Mouse (Mus musculus) hindbrain, embryonic 13.5 days (tissue): ENCODE measurements around the gene Snx11. TPM values are rescaled to one million over a fixed set of nuclear protein-coding genes. Genes with fewer than 3 reads are reported as not detected.
"Not testable (repeated sequence)": the region's sequence is repeated elsewhere in the genome, so short reads cannot be mapped to it uniquely, and the experiment has no call there.

ENCODE experiments used
- ATAC-seq: fragments of 200-750 bp; cut with Nextera tagmentation; 2 replicates; pipeline ENCODE4 v1.8.0; 2017; ENCODE audit warnings: moderate TSS enrichment; ENCODE audit not compliant: low FRiP score
- H3K27ac ChIP-seq: fragments of 300-500 bp; sonication (generic); 2 replicates; pipeline ENCODE4 v1.5.1; 2015; ENCODE audit warnings: inconsistent platforms, mild to moderate bottlenecking, moderate library complexity
- H3K27me3 ChIP-seq: fragments of 300-500 bp; sonication (generic); 2 replicates; pipeline ENCODE4 v1.6.1; 2015; ENCODE audit warnings: mild to moderate bottlenecking, inconsistent platforms
- H3K36me3 ChIP-seq: fragments of 300-500 bp; sonication (generic); 2 replicates; pipeline ENCODE4 v1.6.1; 2015; ENCODE audit warnings: mild to moderate bottlenecking, inconsistent platforms
- H3K4me1 ChIP-seq: fragments of 300-500 bp; sonication (generic); replicated peaks from 2 replicates; pipeline ENCODE4 v1.6.1; 2015; ENCODE audit warnings: inconsistent platforms
- H3K4me2 ChIP-seq: fragments of 300-500 bp; sonication (generic); 2 replicates; pipeline ENCODE4 v1.6.1; 2015; ENCODE audit warnings: inconsistent platforms, mild to moderate bottlenecking, moderate library complexity
- H3K4me3 ChIP-seq: fragments of 300-500 bp; sonication (generic); 2 replicates; pipeline ENCODE4 v1.5.1; 2015; ENCODE audit warnings: mild to moderate bottlenecking, inconsistent platforms
- H3K9ac ChIP-seq: fragments of 300-500 bp; sonication (generic); 2 replicates; pipeline ENCODE4 v1.6.1; 2015; ENCODE audit warnings: mild to moderate bottlenecking, inconsistent platforms
- H3K9me3 ChIP-seq: fragments of 300-500 bp; sonication (generic); 2 replicates; pipeline ENCODE4 v1.6.1; 2016; ENCODE audit warnings: inconsistent platforms
- WGBS: fragments of 180-500 bp; shearing (Covaris S2); methylation state at CpG from one replicate; pipeline ENCODE4 v1.1.7; 2015; 5-methylcytosine and 5-hydroxymethylcytosine counted together
- polyA plus RNA-seq: library from polyadenylated mRNA; unstranded; fragments of >200 nt; fragmentation: Nextera tagmentation; extraction: Ambion mirVana; gene quantifications from 2 replicates; pipeline ENCODE4 v1.2.1, GENCODE M21; 2015

Gene Snx11
- polyA plus RNA-seq, 1 experiment from 2014 or later, result 71.8 TPM

GRCm38 (mm10) chr11:96788871-96789795 lies 11.8 kb upstream of the Snx11 start, which contains the start of gene Cbx1:
Gene Cbx1 (plus strand): TSS chr11:96789127.
- ATAC-seq, result peak; percentile 99
- Histone ChIP-seq H3K9ac (peak within 1 kb of the TSS; percentile 91), H3K27ac (peak within 1 kb of the TSS; percentile 97), H3K27me3 (no peaks in the 10 kb centered on the region), H3K4me2 (peak within 1 kb of the TSS; percentile 94), H3K36me3 (no peaks in the 10 kb centered on the region), H3K9me3 (no peaks in the 10 kb centered on the region), H3K4me1 (peaks cover 47% of the 10 kb centered on the region), H3K4me3 (peak within 1 kb of the TSS; percentile 93)
- 2% methylated on average over 89 of the region's 93 CpGs for WGBS

GRCm38 (mm10) chr11:96786731-96787450 lies 9.5 kb upstream of the Snx11 start:
- no peak for ATAC-seq
- Histone ChIP-seq H3K36me3 (no peaks in the 10 kb centered on the region), H3K27me3 (no peaks in the 10 kb centered on the region), H3K27ac (no peak overlapping the region), H3K4me2 (no peak overlapping the region), H3K4me1 (peaks cover 25% of the 10 kb centered on the region), H3K4me3 (no peak overlapping the region), H3K9me3 (no peaks in the 10 kb centered on the region), H3K9ac (no peak overlapping the region)
- WGBS, result 29% methylated on average over 9 of the region's 9 CpGs

GRCm38 (mm10) chr11:96784847-96785246 lies 7.5 kb upstream of the Snx11 start:
- H3K4me1 ChIP-seq, H3K36me3 ChIP-seq, H3K9ac ChIP-seq, H3K9me3 ChIP-seq, H3K4me2 ChIP-seq, H3K4me3 ChIP-seq, H3K27ac ChIP-seq, ATAC-seq, H3K27me3 ChIP-seq: not testable (repeated sequence)
- WGBS, result 17% methylated on average over 7 of the region's 7 CpGs

GRCm38 (mm10) chr11:96781425-96781824 lies 4.1 kb upstream of the Snx11 start:
- H3K9ac ChIP-seq, result no peak overlapping the region
- WGBS, result 76% methylated on average over 2 of the region's 2 CpGs
- no peaks in the 10 kb centered on the region for H3K27me3 ChIP-seq
- H3K9me3 ChIP-seq, result no peaks in the 10 kb centered on the region
- no peak overlapping the region for H3K4me2 ChIP-seq
- no peak overlapping the region for H3K4me3 ChIP-seq
- H3K4me1 ChIP-seq, result peaks cover 5% of the 10 kb centered on the region
- H3K36me3 ChIP-seq, result no peaks in the 10 kb centered on the region
- ATAC-seq, result no peak
- no peak overlapping the region for H3K27ac ChIP-seq

- Histone ChIP-seq H3K36me3 (no peaks in the 10 kb centered on the region), H3K4me1 (peaks cover 16% of the 10 kb centered on the region), H3K9ac (no peak overlapping the region), H3K27me3 (no peaks in the 10 kb centered on the region), H3K4me2 (no peak overlapping the region), H3K4me3 (no peak overlapping the region), H3K9me3 (no peaks in the 10 kb centered on the region), H3K27ac (no peak overlapping the region)
- 79% methylated on average over 5 of the region's 5 CpGs for WGBS
- ATAC-seq, result no peak
Measured at GRCm38 (mm10) chr11:96780306-96780705, 2.9 kb upstream of the Snx11 start.

GRCm38 (mm10) chr11:96778061-96778627 lies 785 bp upstream of the Snx11 start:
- WGBS, result 70% methylated on average over 10 of the region's 10 CpGs
- Histone ChIP-seq H3K9ac (peak overlapping the region; percentile 82; the same call in 1 of the 2 replicates), H3K4me1 (peaks cover 35% of the 10 kb centered on the region), H3K4me3 (peak overlapping the region; percentile 71), H3K4me2 (peak overlapping the region; percentile 80), H3K27ac (peak overlapping the region; percentile 87)
- ATAC-seq, H3K9me3 ChIP-seq, H3K36me3 ChIP-seq, H3K27me3 ChIP-seq: not testable (repeated sequence)

GRCm38 (mm10) chr11:96776068-96776467 lies 1.3 kb downstream of the Snx11 start:
- WGBS, result 45% methylated on average over 3 of the region's 3 CpGs
- peaks cover 26% of the 10 kb centered on the region for H3K36me3 ChIP-seq
- peak overlapping the region; percentile 87 for H3K27ac ChIP-seq
- H3K4me3 ChIP-seq, result peak overlapping the region; percentile 71
- H3K9ac ChIP-seq, result peak overlapping the region; percentile 82
- no peaks in the 10 kb centered on the region for H3K9me3 ChIP-seq
- ATAC-seq, result no peak
- H3K4me1 ChIP-seq, result peaks cover 37% of the 10 kb centered on the region
- H3K27me3 ChIP-seq, result no peaks in the 10 kb centered on the region
- peak overlapping the region; percentile 80 for H3K4me2 ChIP-seq

GRCm38 (mm10) chr11:96775665-96776064 lies 1.7 kb downstream of the Snx11 start:
- H3K4me3 ChIP-seq, result peak overlapping the region; percentile 71
- WGBS, result 63% methylated on average over 7 of the region's 7 CpGs
- H3K4me1 ChIP-seq, result peaks cover 37% of the 10 kb centered on the region
- H3K4me2 ChIP-seq, result peak overlapping the region; percentile 80
- ATAC-seq, result no peak
- H3K9me3 ChIP-seq, result no peaks in the 10 kb centered on the region
- H3K27me3 ChIP-seq, result no peaks in the 10 kb centered on the region
- H3K9ac ChIP-seq, result peak overlapping the region; percentile 82
- H3K27ac ChIP-seq, result peak overlapping the region; percentile 87
- H3K36me3 ChIP-seq, result peaks cover 30% of the 10 kb centered on the region

GRCm38 (mm10) chr11:96775063-96775462 lies 2.3 kb downstream of the Snx11 start:
- Histone ChIP-seq H3K27ac (peak overlapping the region; percentile 87), H3K9ac (peak overlapping the region; percentile 82), H3K4me1 (peaks cover 37% of the 10 kb centered on the region), H3K27me3 (no peaks in the 10 kb centered on the region), H3K36me3 (peaks cover 36% of the 10 kb centered on the region), H3K4me3 (peak overlapping the region; percentile 71), H3K4me2 (peak overlapping the region; percentile 80), H3K9me3 (no peaks in the 10 kb centered on the region)
- 74% methylated on average over 8 of the region's 8 CpGs for WGBS
- no peak for ATAC-seq

GRCm38 (mm10) chr11:96774536-96774935 lies 2.8 kb downstream of the Snx11 start:
- peaks cover 41% of the 10 kb centered on the region for H3K36me3 ChIP-seq
- no peaks in the 10 kb centered on the region for H3K9me3 ChIP-seq
- peak overlapping the region; percentile 82; the same call in 1 of the 2 replicates for H3K9ac ChIP-seq
- H3K4me1 ChIP-seq, result peaks cover 37% of the 10 kb centered on the region
- 79% methylated on average over 3 of the region's 3 CpGs for WGBS
- H3K4me2 ChIP-seq, result peak overlapping the region; percentile 80
- ATAC-seq, result no peak
- peak overlapping the region; percentile 71 for H3K4me3 ChIP-seq
- peak overlapping the region; percentile 87 for H3K27ac ChIP-seq
- no peaks in the 10 kb centered on the region for H3K27me3 ChIP-seq

GRCm38 (mm10) chr11:96772413-96772812 lies 4.9 kb downstream of the Snx11 start:
- Histone ChIP-seq H3K9ac (no peak overlapping the region), H3K9me3 (no peaks in the 10 kb centered on the region), H3K27ac (no peak overlapping the region), H3K4me1 (peaks cover 57% of the 10 kb centered on the region), H3K4me3 (no peak overlapping the region), H3K36me3 (peaks cover 60% of the 10 kb centered on the region), H3K4me2 (no peak overlapping the region), H3K27me3 (no peaks in the 10 kb centered on the region)
- no peak for ATAC-seq
- 90% methylated on average over 9 of the region's 9 CpGs for WGBS
